Mouse (Mus musculus) testis, postnatal 14 days (tissue): ENCODE measurements around the gene Agtr1a.

Experiments
- DNase-seq: peaks from one replicate; pipeline ENCODE4 v3.0.0; 2021; ENCODE audit warnings: low spot score

The Agtr1a gene

GRCm38 (mm10) chr13:30362048-30362447 lies 25.8 kb downstream of the Agtr1a start:
- no peak for DNase-seq

GRCm38 (mm10) chr13:30364097-30364625 lies 27.9 kb downstream of the Agtr1a start:
- DNase-seq: no peak

GRCm38 (mm10) chr13:30364780-30365179 lies 28.5 kb downstream of the Agtr1a start:
- DNase-seq: no peak

GRCm38 (mm10) chr13:30365378-30365777 lies 29.1 kb downstream of the Agtr1a start:
- no peak for DNase-seq

GRCm38 (mm10) chr13:30368116-30368515 lies 31.9 kb downstream of the Agtr1a start:
- DNase-seq: no peak

GRCm38 (mm10) chr13:30368746-30369145 lies 32.5 kb downstream of the Agtr1a start:
- no peak for DNase-seq

GRCm38 (mm10) chr13:30378868-30379267 lies 42.6 kb downstream of the Agtr1a start:
- DNase-seq: no peak

GRCm38 (mm10) chr13:30385183-30385582 lies 48.9 kb downstream of the Agtr1a start:
- no peak for DNase-seq

- no peak for DNase-seq
Observed at GRCm38 (mm10) chr13:30394123-30394522, 57.9 kb downstream of the Agtr1a start.

GRCm38 (mm10) chr13:30396431-30396830 lies 60.2 kb downstream of the Agtr1a start:
- DNase-seq: no peak

GRCm38 (mm10) chr13:30398852-30399251 lies 62.6 kb downstream of the Agtr1a start:
- DNase-seq: no peak

- no peak for DNase-seq
Observed at GRCm38 (mm10) chr13:30400621-30401020, 64.4 kb downstream of the Agtr1a start.

GRCm38 (mm10) chr13:30403874-30404273 lies 67.6 kb downstream of the Agtr1a start:
- no peak for DNase-seq

- no peak for DNase-seq
Observed at GRCm38 (mm10) chr13:30418611-30419010, 82.4 kb downstream of the Agtr1a start.

GRCm38 (mm10) chr13:30427008-30427407 lies 90.8 kb downstream of the Agtr1a start:
- DNase-seq: no peak

GRCm38 (mm10) chr13:30427436-30427835 lies 91.2 kb downstream of the Agtr1a start:
- DNase-seq: no peak
